Mouse (Mus musculus) monocyte, adult 2 months (primary cell): ENCODE results near the gene Gm21852.
"Not testable (repeated sequence)": the region's sequence is repeated elsewhere in the genome, so short reads cannot be mapped to it uniquely, and the experiment has no call there.

Experiments
- DNase-seq, 2 experiments: peaks; one replicate each; pipeline ENCODE4 v3.0.0; 2022; ENCODE audit warnings: low spot score in 2 of 2, low read depth in 1 of 2

The Gm21852 gene

GRCm38 (mm10) chrY:40651896-40652295 lies at the start of gene Gm21852:
Gene Gm21852, minus strand, starts transcription at chrY:40651996.
- DNase-seq: not testable (repeated sequence)
